Mouse (Mus musculus): Measurements from ENCODE around the gene Coa4. TPM values are rescaled to one million over a fixed set of nuclear protein-coding genes. Genes with fewer than 3 reads are reported as not detected.

Coa4 gene
- polyA plus RNA-seq, 1 experiment from 2014 or later = 23.8 TPM

Other genes starting within 250 kb of the Coa4 start
- gene C2cd3, start 164.8 kb upstream of the Coa4 start, polyA plus RNA-seq (2014; fragmentation: Nextera tagmentation; extraction: Ambion mirVana) = 38.6 and 45.4 TPM in 2 replicates
- 51.0 and 64.5 TPM in 2 replicates for gene Ppme1, start 164.8 kb upstream of the Coa4 start, polyA plus RNA-seq (2014; fragmentation: Nextera tagmentation; extraction: Ambion mirVana)
- 0.08 TPM in 1 of 2 replicates, not detected in the other for gene Ucp3, start 64.1 kb upstream of the Coa4 start, polyA plus RNA-seq (2014; fragmentation: Nextera tagmentation; extraction: Ambion mirVana)
- gene Ucp2, start 43.7 kb upstream of the Coa4 start, polyA plus RNA-seq (2014; fragmentation: Nextera tagmentation; extraction: Ambion mirVana) = 156 and 193 TPM in 2 replicates
- 0.19 and 0.46 TPM in 2 replicates for gene Dnajb13, start 22.1 kb upstream of the Coa4 start, polyA plus RNA-seq (2014; fragmentation: Nextera tagmentation; extraction: Ambion mirVana)
- 100 and 120 TPM in 2 replicates for gene Rab6a, start 70.3 kb downstream of the Coa4 start, polyA plus RNA-seq (2014; fragmentation: Nextera tagmentation; extraction: Ambion mirVana)
- gene Mrpl48, start 71.2 kb downstream of the Coa4 start, polyA plus RNA-seq (2014; fragmentation: Nextera tagmentation; extraction: Ambion mirVana) = 91.3 and 95.4 TPM in 2 replicates
- gene Plekhb1, start 125.3 kb downstream of the Coa4 start, polyA plus RNA-seq (2014; fragmentation: Nextera tagmentation; extraction: Ambion mirVana) = 2.6 TPM in 2 replicates
- gene Fam168a, start 169.6 kb downstream of the Coa4 start, polyA plus RNA-seq (2014; fragmentation: Nextera tagmentation; extraction: Ambion mirVana) = 43.6 and 53.8 TPM in 2 replicates

All from kidney, embryonic 14.5 days (tissue).